ENCODE assay signal across 16 mouse cellular contexts in genomic region chr17:47948753-47949152, GRCm38 (mm10).
"Had no signal": no experiment of that assay in that cellular context is flagged by ENCODE, and none has a peak within 500 bp of the region (broad histone marks: within the 10 kb centered on the region; RNA-seq: fewer than 3 reads in every experiment).

No protein-coding gene starts in this region.

- H3K27me3 ChIP-seq: stomach, embryonic 15.5 days had no signal

- H3K36me3 ChIP-seq: neural tube, embryonic 13.5 days; neural tube, embryonic 15.5 days; stomach, embryonic 15.5 days had no signal

- H3K4me2 ChIP-seq: neural tube, embryonic 13.5 days; neural tube, embryonic 15.5 days; stomach, embryonic 15.5 days had no signal

- H3K4me3 ChIP-seq: neural tube, embryonic 13.5 days; neural tube, embryonic 15.5 days; stomach, embryonic 15.5 days had no signal

- H3K9ac ChIP-seq: neural tube, embryonic 13.5 days; neural tube, embryonic 15.5 days; stomach, embryonic 15.5 days had no signal

- DNase-seq: retina, postnatal 1 day; right cerebral cortex, adult 18-20 months; right cerebral cortex, postnatal 14 days; right cerebral cortex, postnatal 25 days; right cerebral cortex, postnatal 4 days; spleen, adult 18-20 months; thymus, adult 18-20 months; thymus, adult 2 months; thymus, postnatal 14 days; thymus, postnatal 25 days; thymus, postnatal 36 days; thymus, postnatal 4 days had no signal

- H3K9me3 ChIP-seq: neural tube, embryonic 13.5 days; neural tube, embryonic 15.5 days; stomach, embryonic 15.5 days had no signal

- H3K27ac ChIP-seq: neural tube, embryonic 13.5 days; neural tube, embryonic 15.5 days; stomach, embryonic 15.5 days; stomach, postnatal 0 days had no signal
